Mouse (Mus musculus) hindbrain, embryonic 16.5 days (tissue): ENCODE results near the gene Rfx2. TPM values are rescaled to one million over a fixed set of nuclear protein-coding genes. Genes with fewer than 3 reads are reported as not detected.

Experiments used
- ATAC-seq: fragments of 200-750 bp; cut with Nextera tagmentation; 2 replicates; pipeline ENCODE4 v1.8.0; 2017; ENCODE audit warnings: moderate TSS enrichment, moderate library complexity
- H3K27ac ChIP-seq: fragments of 300-500 bp; sonication (generic); 2 replicates; pipeline ENCODE4 v1.5.1; 2014; ENCODE audit warnings: low read depth, mild to moderate bottlenecking, control low read depth, low read length, moderate library complexity
- H3K27me3 ChIP-seq: fragments of 300-500 bp; sonication (generic); replicated peaks from 2 replicates; pipeline ENCODE4 v1.6.1; 2014; ENCODE audit warnings: low read length; ENCODE audit not compliant: control insufficient read depth, insufficient read depth
- H3K36me3 ChIP-seq: fragments of 300-500 bp; sonication (generic); 2 replicates; pipeline ENCODE4 v1.6.1; 2014; ENCODE audit warnings: mild to moderate bottlenecking, low read length, moderate library complexity, mixed read lengths; ENCODE audit not compliant: control insufficient read depth, insufficient read depth
- H3K4me1 ChIP-seq: fragments of 300-500 bp; sonication (generic); 2 replicates; pipeline ENCODE4 v1.6.1; 2014; ENCODE audit warnings: low read depth, low read length; ENCODE audit not compliant: control insufficient read depth, insufficient read depth
- H3K4me2 ChIP-seq: fragments of 300-500 bp; sonication (generic); 2 replicates; pipeline ENCODE4 v1.6.1; 2014; ENCODE audit warnings: mild to moderate bottlenecking, low read length, control low read depth, moderate library complexity
- H3K4me3 ChIP-seq: fragments of 300-500 bp; sonication (generic); 2 replicates; pipeline ENCODE4 v1.5.1; 2014; ENCODE audit warnings: mild to moderate bottlenecking, low read length, control low read depth, moderate library complexity
- H3K9ac ChIP-seq: fragments of 300-500 bp; sonication (generic); 2 replicates; pipeline ENCODE4 v1.6.1; 2014; ENCODE audit warnings: low read depth, mild to moderate bottlenecking, control low read depth, low read length, moderate library complexity
- H3K9me3 ChIP-seq: fragments of 300-500 bp; sonication (generic); 2 replicates; pipeline ENCODE4 v1.6.1; 2014; ENCODE audit warnings: mild to moderate bottlenecking, low read length, moderate library complexity; ENCODE audit not compliant: control insufficient read depth
- WGBS: fragments of 180-500 bp; shearing (Covaris S2); extraction: QIAGEN DNeasy Blood & Tissue Kit; methylation state at CpG from one replicate; pipeline ENCODE4 v1.1.7; 2014; 5-methylcytosine and 5-hydroxymethylcytosine counted together
- polyA plus RNA-seq: library from polyadenylated mRNA; unstranded; fragments of >200 nt; fragmentation: Nextera tagmentation; extraction: Ambion mirVana; gene quantifications from 2 replicates; pipeline ENCODE4 v1.2.1, GENCODE M21; 2015

The Rfx2 gene
- 4.9 and 6.5 TPM in 2 replicates for polyA plus RNA-seq

DNA sequence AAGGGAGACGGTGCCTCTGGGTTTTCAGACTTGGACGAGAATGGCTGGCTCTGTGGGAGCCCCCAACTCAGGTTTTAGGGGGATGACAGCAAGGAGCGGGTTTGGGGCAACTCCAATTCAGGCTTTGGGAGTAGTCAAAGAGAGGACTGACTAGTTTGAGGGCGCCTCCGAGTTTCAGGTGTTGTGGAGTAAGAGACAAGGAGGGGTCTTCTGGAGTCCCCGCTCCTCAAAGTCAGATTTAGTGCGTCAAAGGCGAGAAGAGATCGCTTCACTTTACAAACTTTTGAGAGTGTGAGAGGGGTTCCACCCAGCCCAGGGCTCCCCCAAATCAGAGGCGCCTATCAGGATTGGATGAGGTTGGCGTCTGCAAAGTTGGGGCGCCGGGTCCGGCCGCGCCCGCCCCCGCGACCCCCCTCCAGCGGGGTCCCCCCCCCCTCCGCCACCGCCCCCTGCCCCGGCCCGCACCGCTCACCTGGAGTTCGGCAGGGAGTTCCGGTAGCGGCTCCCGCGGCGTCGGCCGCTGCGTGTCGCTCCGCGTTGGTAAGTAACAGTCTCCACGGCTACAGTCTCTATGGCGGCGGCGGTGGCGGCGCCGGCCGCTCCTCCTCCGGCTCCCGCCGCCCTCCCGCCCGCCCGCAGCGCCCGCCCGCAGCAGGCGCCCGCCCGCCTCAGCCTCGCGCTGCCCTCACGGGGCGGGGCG, at the start of gene Rfx2:
Gene Rfx2, minus strand, starts transcription at position 603 of the 700 bp plus-strand sequence.
- peaks cover 3% of the 10 kb centered on the region; the same call in 1 of the 2 replicates for H3K27me3 ChIP-seq
- peak within 1 kb of the TSS; percentile 60 for H3K9ac ChIP-seq
- peak within 1 kb of the TSS; percentile 63; the same call in 1 of the 2 replicates for H3K27ac ChIP-seq
- ATAC-seq = no peak
- H3K9me3 ChIP-seq = no peaks in the 10 kb centered on the region
- H3K36me3 ChIP-seq = no peaks in the 10 kb centered on the region
- H3K4me2 ChIP-seq = peak within 1 kb of the TSS; percentile 90
- WGBS = 2% methylated on average over 25 of the region's 62 CpGs
- H3K4me3 ChIP-seq = peak within 1 kb of the TSS; percentile 71
- peaks cover 15% of the 10 kb centered on the region for H3K4me1 ChIP-seq

DNA sequence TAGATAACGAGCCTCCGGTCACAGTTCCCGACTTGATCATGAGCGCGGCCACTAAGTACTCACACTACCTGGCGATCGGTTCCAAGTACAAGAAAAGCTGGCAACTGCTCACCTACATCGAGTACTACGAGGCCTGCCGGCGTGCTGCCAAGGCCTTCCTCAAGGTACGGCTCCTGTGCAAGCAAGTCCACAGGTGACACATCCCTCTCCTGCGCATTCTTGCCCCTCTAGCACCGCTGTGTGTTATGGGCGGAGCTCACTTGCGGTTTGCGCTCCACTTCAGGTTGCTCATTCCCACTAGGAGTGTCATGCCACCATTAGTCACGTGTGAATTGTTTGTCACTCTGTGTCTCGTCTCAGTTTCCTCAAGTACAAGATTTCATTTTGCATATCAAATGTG, 46.6 kb upstream of the Rfx2 start:
- Histone ChIP-seq H3K36me3 (no peaks in the 10 kb centered on the region), H3K27me3 (no peaks in the 10 kb centered on the region), H3K27ac (no peak overlapping the region), H3K4me1 (no peaks in the 10 kb centered on the region), H3K4me2 (no peak overlapping the region), H3K9me3 (no peaks in the 10 kb centered on the region), H3K9ac (no peak overlapping the region), H3K4me3 (no peak overlapping the region)
- ATAC-seq = no peak
- WGBS = 92% methylated on average over 19 of the region's 19 CpGs

DNA sequence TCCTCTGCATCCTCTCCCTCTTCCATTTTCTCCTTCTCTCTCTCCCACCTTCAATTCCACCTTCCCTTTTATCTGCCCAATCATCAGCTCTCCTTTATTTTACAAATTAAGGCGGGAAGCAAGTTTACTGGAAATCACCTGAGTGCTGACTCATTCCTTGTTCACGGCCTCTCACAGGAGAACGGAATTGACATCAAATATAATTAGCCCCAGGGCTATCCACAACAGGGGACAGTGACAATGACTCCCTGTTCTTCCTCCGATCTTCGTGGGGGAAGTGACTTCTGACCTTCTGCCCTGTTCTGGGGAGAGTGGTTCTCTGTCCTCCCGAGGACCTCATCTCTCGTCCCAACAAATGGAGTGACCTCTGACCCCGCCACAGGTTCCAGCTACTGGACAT, 46.2 kb upstream of the Rfx2 start:
- Histone ChIP-seq H3K4me2 (no peak overlapping the region), H3K27me3 (no peaks in the 10 kb centered on the region), H3K9ac (no peak overlapping the region), H3K27ac (no peak overlapping the region), H3K36me3 (no peaks in the 10 kb centered on the region), H3K4me3 (no peak overlapping the region), H3K9me3 (no peaks in the 10 kb centered on the region), H3K4me1 (no peaks in the 10 kb centered on the region)
- 66% methylated on average over 8 of the region's 8 CpGs for WGBS
- no peak for ATAC-seq

DNA sequence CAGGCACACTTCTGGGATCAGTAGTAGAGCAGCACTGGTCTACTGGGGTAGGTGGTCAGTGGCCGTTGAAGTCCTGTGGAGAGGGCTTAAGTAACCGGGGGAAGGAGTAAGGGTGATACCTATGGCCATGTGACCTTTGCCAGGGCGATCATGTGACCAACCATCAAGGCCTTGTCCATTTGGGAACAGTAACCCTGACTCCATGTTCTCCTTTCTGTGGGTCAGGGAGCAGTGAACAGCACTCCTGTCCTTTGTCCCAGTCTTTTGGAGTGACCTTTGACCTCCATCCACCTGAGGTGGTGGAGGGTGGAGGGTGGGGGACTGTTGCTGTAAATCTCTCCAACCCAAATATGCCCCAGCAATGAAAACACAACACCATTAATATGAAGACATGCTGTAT, 45.7 kb upstream of the Rfx2 start:
- ATAC-seq = no peak
- no peak overlapping the region for H3K4me2 ChIP-seq
- H3K27me3 ChIP-seq = no peaks in the 10 kb centered on the region
- H3K27ac ChIP-seq = no peak overlapping the region
- no peak overlapping the region for H3K9ac ChIP-seq
- no peaks in the 10 kb centered on the region for H3K36me3 ChIP-seq
- H3K9me3 ChIP-seq = no peaks in the 10 kb centered on the region
- WGBS = 93% methylated on average over 3 of the region's 3 CpGs
- no peak overlapping the region for H3K4me3 ChIP-seq
- H3K4me1 ChIP-seq = no peaks in the 10 kb centered on the region

DNA sequence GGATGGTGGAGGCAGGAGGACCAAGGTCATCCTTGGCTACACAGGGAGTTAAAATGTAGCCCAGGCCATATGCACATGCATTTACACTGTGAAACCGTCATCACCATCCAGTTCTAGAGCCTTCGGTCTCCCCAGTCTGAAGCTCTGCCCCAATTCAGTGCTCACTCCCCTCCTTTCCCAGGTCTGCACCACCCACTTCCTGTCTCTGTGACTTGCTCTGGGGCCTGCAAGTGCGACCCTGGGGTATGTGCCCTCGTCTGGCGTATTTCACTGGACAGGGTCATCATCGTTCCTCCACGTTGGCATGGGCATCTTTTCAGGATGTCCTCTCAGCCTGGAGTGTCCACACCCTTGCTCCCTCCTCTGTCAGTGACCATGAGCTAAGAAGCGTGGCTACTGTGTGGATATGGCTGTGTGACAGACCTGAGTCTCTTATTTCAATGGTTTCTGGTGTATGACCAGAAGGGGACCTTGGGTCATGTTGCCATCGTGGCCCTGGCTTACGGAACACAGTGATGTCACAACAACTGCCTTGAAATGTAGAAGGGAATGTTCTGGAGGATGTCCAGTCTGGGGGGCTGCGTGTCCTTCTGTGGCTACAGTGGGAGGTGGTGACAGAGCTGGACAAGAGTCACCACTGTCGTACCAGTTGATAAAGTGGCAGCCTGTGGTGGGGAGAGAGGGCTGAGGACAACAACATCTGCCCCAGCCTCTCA, 44.3 kb upstream of the Rfx2 start, which contains the start of gene 1700061G19Rik:
Gene 1700061G19Rik, plus strand, starts transcription at position 542 of the 716 bp plus-strand sequence.
- WGBS = 87% methylated on average over 12 of the region's 12 CpGs
- H3K4me1 ChIP-seq = no peaks in the 10 kb centered on the region
- H3K4me3 ChIP-seq = no peak within 1 kb of the TSS
- no peaks in the 10 kb centered on the region for H3K9me3 ChIP-seq
- no peak within 1 kb of the TSS for H3K27ac ChIP-seq
- H3K36me3 ChIP-seq = no peaks in the 10 kb centered on the region
- H3K9ac ChIP-seq = no peak within 1 kb of the TSS
- no peak for ATAC-seq
- H3K27me3 ChIP-seq = no peaks in the 10 kb centered on the region
- no peak within 1 kb of the TSS for H3K4me2 ChIP-seq

DNA sequence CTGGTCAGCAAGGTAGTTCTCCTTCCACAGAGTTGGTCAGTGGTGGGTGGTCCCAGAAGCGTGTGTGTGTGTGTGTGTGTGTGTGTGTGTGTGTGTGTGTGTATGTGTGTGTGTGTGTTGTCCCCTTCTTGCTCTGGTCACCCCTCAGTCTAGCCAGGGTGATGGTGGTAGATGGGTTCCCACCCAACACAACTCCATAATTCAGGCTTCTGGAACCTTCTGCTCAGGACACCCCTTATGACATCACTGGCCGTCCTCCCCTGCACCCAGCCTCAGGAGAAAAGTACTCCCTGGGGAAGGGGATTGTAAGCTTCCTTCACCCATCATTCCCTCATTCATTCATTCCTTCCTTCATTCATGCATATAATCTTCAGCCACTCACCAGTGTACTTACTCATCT, 43.4 kb upstream of the Rfx2 start, which contains the start of gene Acsbg2:
Gene Acsbg2, minus strand, starts transcription at position 211 of the 400 bp plus-strand sequence.
- Histone ChIP-seq H3K9ac (no peak within 1 kb of the TSS), H3K27me3 (no peaks in the 10 kb centered on the region), H3K4me2 (no peak within 1 kb of the TSS), H3K9me3 (no peaks in the 10 kb centered on the region), H3K4me1 (no peaks in the 10 kb centered on the region), H3K4me3 (no peak within 1 kb of the TSS), H3K27ac (no peak within 1 kb of the TSS), H3K36me3 (no peaks in the 10 kb centered on the region)
- 100% methylated on average over 2 of the region's 2 CpGs for WGBS
- no peak for ATAC-seq

DNA sequence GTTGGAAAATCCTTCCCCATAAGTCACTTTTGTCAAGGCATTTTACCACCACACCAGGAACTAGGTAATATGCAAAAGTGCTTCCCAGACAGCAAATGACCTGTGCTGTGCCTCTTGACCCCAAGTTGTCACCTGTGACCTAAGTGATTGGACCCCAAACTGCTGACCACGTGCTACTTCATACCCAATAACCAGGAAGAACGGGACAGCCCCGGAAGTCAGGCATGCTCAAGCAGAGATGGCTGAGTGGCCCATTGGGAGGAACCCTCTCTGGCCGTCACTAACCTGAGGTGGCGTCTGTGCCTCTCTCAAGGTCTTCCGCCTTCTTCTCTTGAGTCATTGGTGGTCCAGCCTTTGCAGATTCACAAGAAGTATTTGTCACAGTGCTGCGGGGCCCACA, 41.7 kb upstream of the Rfx2 start:
- Histone ChIP-seq H3K36me3 (no peaks in the 10 kb centered on the region), H3K4me2 (no peak overlapping the region), H3K27me3 (no peaks in the 10 kb centered on the region), H3K4me1 (no peaks in the 10 kb centered on the region), H3K4me3 (no peak overlapping the region), H3K9me3 (no peaks in the 10 kb centered on the region), H3K9ac (no peak overlapping the region), H3K27ac (no peak overlapping the region)
- WGBS = 85% methylated on average over 7 of the region's 7 CpGs
- no peak for ATAC-seq

DNA sequence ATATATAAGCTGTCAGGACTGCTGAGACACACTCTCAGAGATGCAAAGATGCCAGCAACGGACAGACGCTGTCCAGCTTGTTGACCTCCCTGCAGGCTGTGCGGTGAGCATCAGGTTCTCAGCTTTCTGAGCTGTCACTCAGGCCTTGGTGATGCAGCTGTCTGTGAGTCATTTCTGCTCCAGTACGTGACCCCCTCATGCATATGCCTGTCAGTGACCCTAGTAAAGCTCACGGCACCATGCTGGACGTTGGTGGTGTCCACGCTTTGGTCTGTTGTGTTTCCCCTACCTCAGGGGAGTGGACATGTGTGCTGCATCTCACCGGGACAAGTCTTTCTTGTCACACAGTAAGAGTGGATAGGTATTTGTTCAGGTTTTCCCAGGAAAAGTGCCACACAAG, 41.0 kb upstream of the Rfx2 start:
- WGBS = 66% methylated on average over 8 of the region's 8 CpGs
- no peak for ATAC-seq
- no peak overlapping the region for H3K27ac ChIP-seq
- H3K27me3 ChIP-seq = no peaks in the 10 kb centered on the region
- H3K36me3 ChIP-seq = no peaks in the 10 kb centered on the region
- no peaks in the 10 kb centered on the region for H3K4me1 ChIP-seq
- H3K4me2 ChIP-seq = no peak overlapping the region
- H3K9me3 ChIP-seq = no peaks in the 10 kb centered on the region; the same call in 1 of the 2 replicates
- no peak overlapping the region for H3K9ac ChIP-seq
- H3K4me3 ChIP-seq = no peak overlapping the region

DNA sequence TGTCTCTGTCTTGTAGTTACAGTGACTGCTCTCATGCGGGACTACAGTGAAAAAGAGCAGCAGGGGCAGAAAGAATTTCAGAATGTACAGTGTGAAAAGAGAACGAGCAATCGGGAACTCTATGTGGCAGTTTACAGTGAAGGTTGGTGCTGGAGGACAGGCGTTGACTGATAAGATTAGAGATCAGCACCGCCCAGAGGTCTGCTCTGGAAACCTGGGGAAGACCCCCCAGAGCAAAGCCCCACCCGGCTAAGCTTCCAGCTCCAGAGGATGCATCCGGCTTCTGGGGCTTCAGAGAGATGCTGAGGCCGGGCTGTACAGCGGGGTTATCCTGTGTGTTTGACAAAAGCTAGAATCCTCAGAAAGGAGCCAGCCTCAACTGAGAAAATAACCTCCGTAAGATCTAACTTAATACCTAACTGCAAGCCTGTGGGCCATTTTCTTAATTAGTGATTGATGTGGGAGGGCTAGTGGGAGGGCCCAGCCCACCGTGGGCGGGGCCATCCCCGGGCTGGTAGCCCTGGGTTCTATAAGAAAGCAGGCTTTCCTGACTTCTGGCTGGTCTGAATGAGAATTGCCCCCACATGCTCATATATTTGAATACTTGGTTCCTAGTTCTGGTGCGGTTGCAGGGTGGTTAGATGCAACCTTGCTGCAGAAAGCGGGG, 39.6 kb upstream of the Rfx2 start:
- no peak overlapping the region for H3K27ac ChIP-seq
- no peak overlapping the region for H3K9ac ChIP-seq
- H3K4me1 ChIP-seq = no peaks in the 10 kb centered on the region
- 75% methylated on average over 15 of the region's 15 CpGs for WGBS
- no peak overlapping the region for H3K4me2 ChIP-seq
- H3K4me3 ChIP-seq = no peak overlapping the region
- H3K36me3 ChIP-seq = no peaks in the 10 kb centered on the region
- no peaks in the 10 kb centered on the region; the same call in 1 of the 2 replicates for H3K9me3 ChIP-seq
- no peaks in the 10 kb centered on the region for H3K27me3 ChIP-seq
- no peak for ATAC-seq
